14 mouse cellular contexts compared by ENCODE assay signal in genomic region chrX:10449323-10449980, GRCm38 (mm10). TPM values are rescaled to one million over a fixed set of nuclear protein-coding genes. Genes with fewer than 3 reads are reported as not detected.
A peak's percentile ranks its signal among the peaks of the same experiment; 100 is the strongest.
DNase-seq lines count a peak whose midpoint lies in the region; ATAC-seq and TF ChIP-seq lines count a peak whose summit lies in the region.
"Had no signal": no experiment of that assay in that cellular context is flagged by ENCODE, and none has a peak within 500 bp of the region (broad histone marks: within the 10 kb centered on the region; RNA-seq: fewer than 3 reads in every experiment).

No protein-coding gene starts in this region.

- H3K27me3 ChIP-seq in midbrain, postnatal 0 days (ENCODE audit: insufficient read depth, low read length): no peaks in the 10 kb centered on the region
- no peaks in the 10 kb centered on the region for H3K27me3 ChIP-seq in midbrain, embryonic 16.5 days (ENCODE audit: control insufficient read depth, insufficient read depth, low read depth, low read length)
- H3K27me3 ChIP-seq: CH12.LX; embryonic facial prominence, embryonic 15.5 days; midbrain, embryonic 15.5 days had no signal

- H3K36me3 ChIP-seq in midbrain, postnatal 0 days (ENCODE audit: insufficient read depth, low read length): no peaks in the 10 kb centered on the region
- H3K36me3 ChIP-seq in midbrain, embryonic 16.5 days (ENCODE audit: control insufficient read depth, insufficient read depth, low read length): no peaks in the 10 kb centered on the region
- H3K36me3 ChIP-seq: embryonic facial prominence, embryonic 15.5 days; midbrain, embryonic 15.5 days had no signal

- DNase-seq in midbrain, postnatal 0 days (ENCODE audit: low spot score): peak; percentile 14
- DNase-seq in frontal cortex, postnatal 10 days (ENCODE audit: low spot score in 2 of 2): peak; percentile 12 to 18
- peak; percentile 26 to 69 for DNase-seq in left cerebral cortex, adult 9 months (ENCODE audit: low spot score in 2 of 2)
- DNase-seq in urinary bladder, postnatal 25 days (ENCODE audit: low spot score): no peak
- no peak for DNase-seq in adrenal gland, adult 8-10 months
- DNase-seq in T-cell, adult 2 months (ENCODE audit: low spot score): no peak
- no peak for DNase-seq in liver
- DNase-seq: lung, adult 18-20 months had no signal

- H3K9me3 ChIP-seq in midbrain, postnatal 0 days (ENCODE audit: low read length): no peaks in the 10 kb centered on the region
- no peaks in the 10 kb centered on the region for H3K9me3 ChIP-seq in midbrain, embryonic 16.5 days (replicated peaks; ENCODE audit: control insufficient read depth, low read length, poor library complexity, severe bottlenecking)
- H3K9me3 ChIP-seq: embryonic facial prominence, embryonic 15.5 days; midbrain, embryonic 15.5 days had no signal

- WGBS in midbrain, postnatal 0 days: 86% methylated on average over 10 of the region's 10 CpGs
- WGBS in midbrain, embryonic 16.5 days: 75% methylated on average over 10 of the region's 10 CpGs

- no peak overlapping the region for H3K4me2 ChIP-seq in midbrain, postnatal 0 days (ENCODE audit: low read depth, low read length, poor library complexity, severe bottlenecking)
- H3K4me2 ChIP-seq in midbrain, embryonic 16.5 days (ENCODE audit: low read length): no peak overlapping the region
- H3K4me2 ChIP-seq: embryonic facial prominence, embryonic 15.5 days; midbrain, embryonic 15.5 days had no signal

- H3K9ac ChIP-seq in midbrain, postnatal 0 days (replicated peaks; ENCODE audit: low read length, poor library complexity, severe bottlenecking): no peak overlapping the region
- H3K9ac ChIP-seq in midbrain, embryonic 16.5 days (ENCODE audit: low read depth, low read length): no peak overlapping the region
- H3K9ac ChIP-seq: embryonic facial prominence, embryonic 15.5 days; midbrain, embryonic 15.5 days had no signal

- H3K27ac ChIP-seq in midbrain, postnatal 0 days (ENCODE audit: low read depth, low read length): no peak overlapping the region
- H3K27ac ChIP-seq in midbrain, embryonic 16.5 days (ENCODE audit: low read length): no peak overlapping the region
- H3K27ac ChIP-seq: embryonic facial prominence, embryonic 15.5 days; midbrain, embryonic 15.5 days; stomach, postnatal 0 days had no signal

- H3K4me1 ChIP-seq in midbrain, postnatal 0 days (ENCODE audit: insufficient read depth, low read length): no peaks in the 10 kb centered on the region
- no peaks in the 10 kb centered on the region for H3K4me1 ChIP-seq in midbrain, embryonic 16.5 days (ENCODE audit: control insufficient read depth, insufficient read depth, low read length)
- H3K4me1 ChIP-seq: embryonic facial prominence, embryonic 15.5 days; midbrain, embryonic 15.5 days had no signal

- TF ChIP-seq CTCF in midbrain, postnatal 0 days (IDR thresholded peaks at IDR 0.05): no peak

- ATAC-seq in midbrain, postnatal 0 days (ENCODE audit: low FRiP score): no peak
- ATAC-seq in midbrain, embryonic 16.5 days: no peak
- ATAC-seq: midbrain, embryonic 15.5 days had no signal

- no peak overlapping the region for H3K4me3 ChIP-seq in midbrain, postnatal 0 days (ENCODE audit: low read depth, low read length)
- H3K4me3 ChIP-seq in midbrain, embryonic 16.5 days (ENCODE audit: low read depth, low read length): no peak overlapping the region
- H3K4me3 ChIP-seq: embryonic facial prominence, embryonic 15.5 days; midbrain, embryonic 15.5 days had no signal

RNA-seq across cellular contexts. Expression of gene Tspan7, which starts 35.5 kb away (rescaled TPM):
- total RNA-seq in midbrain, postnatal 0 days (2014; rRNA removed): 318 and 333 TPM in 2 replicates
- polyA plus RNA-seq in midbrain, postnatal 0 days (2015; fragmentation: Nextera tagmentation; extraction: Ambion mirVana): 724 and 778 TPM in 2 replicates
- 471 and 549 TPM in 2 replicates for polyA plus RNA-seq in midbrain, embryonic 16.5 days (2015; fragmentation: Nextera tagmentation; extraction: Ambion mirVana)
- total RNA-seq in adrenal gland, adult 8-10 months (2022): 10 to 100 TPM; 75.8 to 92.0 (median 87.0) TPM
- total RNA-seq: CH12.LX; granulocyte monocyte progenitor cell, adult 5-6 weeks had no signal

Comparison
In these comparisons a context has a peak if more than half of its experiments do, and no peak if none do; other contexts are left out.
1. DNase-seq: peak in midbrain, postnatal 0 days (single experiment), frontal cortex, postnatal 10 days (2 of 2) and left cerebral cortex, adult 9 months (2 of 2); none in urinary bladder, postnatal 25 days (single experiment), adrenal gland, adult 8-10 months (single experiment), T-cell, adult 2 months (single experiment) and liver (single experiment).